In genomic region chr3:97171531-97171930, GRCm38 (mm10) we compare ENCODE assay signal across 25 mouse cellular contexts. TPM values are rescaled to one million over a fixed set of nuclear protein-coding genes. Genes with fewer than 3 reads are reported as not detected.
A peak's percentile ranks its signal among the peaks of the same experiment; 100 is the strongest.
DNase-seq lines count a peak whose midpoint lies in the region; ATAC-seq lines count a peak whose summit lies in the region.
"Had no signal": no experiment of that assay in that cellular context is flagged by ENCODE, and none has a peak within 500 bp of the region (broad histone marks: within the 10 kb centered on the region; RNA-seq: fewer than 3 reads in every experiment).

No protein-coding gene starts in this region.

- no peaks in the 10 kb centered on the region for H3K27me3 ChIP-seq in kidney, embryonic 15.5 days
- H3K27me3 ChIP-seq: forebrain, embryonic 13.5 days; heart, embryonic 12.5 days; hindbrain, embryonic 15.5 days had no signal

- peaks cover 20% of the 10 kb centered on the region; the same call in 1 of the 2 replicates for H3K4me1 ChIP-seq in kidney, embryonic 15.5 days
- H3K4me1 ChIP-seq: forebrain, embryonic 13.5 days; hindbrain, embryonic 15.5 days; limb, embryonic 12.5 days had no signal

- 66% methylated on average over 6 of the region's 6 CpGs for WGBS in kidney, embryonic 15.5 days

- H3K4me2 ChIP-seq in kidney, embryonic 15.5 days = no peak overlapping the region
- H3K4me2 ChIP-seq: forebrain, embryonic 13.5 days; heart, embryonic 12.5 days; hindbrain, embryonic 15.5 days; limb, embryonic 12.5 days; liver, embryonic 11.5 days; midbrain, embryonic 11.5 days had no signal

- peaks cover 15% of the 10 kb centered on the region; the same call in 1 of the 2 replicates for H3K36me3 ChIP-seq in kidney, embryonic 15.5 days
- H3K36me3 ChIP-seq: hindbrain, embryonic 15.5 days had no signal

- ATAC-seq in kidney, embryonic 15.5 days (replicated peaks; ENCODE audit: low FRiP score) = 0 out of 2 replicates have a peak, but pooled peaks have one; percentile 19
- ATAC-seq: forebrain, embryonic 13.5 days; midbrain, embryonic 16.5 days had no signal

- H3K9me3 ChIP-seq in kidney, embryonic 15.5 days (replicated peaks) = no peaks in the 10 kb centered on the region
- H3K9me3 ChIP-seq: forebrain, embryonic 13.5 days; heart, embryonic 12.5 days; hindbrain, embryonic 15.5 days; limb, embryonic 12.5 days had no signal

- peak overlapping the region; percentile 82 for H3K27ac ChIP-seq in kidney, embryonic 15.5 days
- H3K27ac ChIP-seq: forebrain, embryonic 13.5 days; hindbrain, embryonic 15.5 days; left cerebral cortex, adult 2 months; limb, embryonic 12.5 days had no signal

- no peak overlapping the region for H3K9ac ChIP-seq in kidney, embryonic 15.5 days
- H3K9ac ChIP-seq: forebrain, embryonic 13.5 days; heart, embryonic 12.5 days; hindbrain, embryonic 15.5 days; limb, embryonic 12.5 days had no signal

- DNase-seq in heart, adult 11 months = peak; percentile 83
- DNase-seq in heart, adult 9 months (ENCODE audit: low spot score in 2 of 2) = no peak
- DNase-seq in kidney, adult 18-20 months = peak; percentile 40
- DNase-seq in kidney, postnatal 36 days = peak; percentile 57 to 58
- DNase-seq in layer of hippocampus, postnatal 25 days (ENCODE audit: extremely low spot score in 1 of 2, low spot score in 1 of 2) = no peak
- DNase-seq in B cell, adult 2 months = no peak
- DNase-seq: adrenal gland, postnatal 25 days; cerebellum, adult 11-12 months; cerebellum, postnatal 10 days; gastrocnemius, postnatal 25 days; heart, adult 18-20 months; heart, postnatal 4 days; layer of hippocampus, adult 9-11 months; lung, postnatal 36 days; spleen, adult 18-20 months; thymus, postnatal 25 days had no signal

- no peak overlapping the region for H3K4me3 ChIP-seq in kidney, embryonic 15.5 days (replicated peaks)
- H3K4me3 ChIP-seq: forebrain, embryonic 13.5 days; heart, embryonic 12.5 days; hindbrain, embryonic 15.5 days; left cerebral cortex, adult 2 months; limb, embryonic 12.5 days had no signal

RNA-seq across cellular contexts. Expression of gene Acp6, which starts 13.0 kb away (rescaled TPM):
- 53.7 and 55.0 TPM in 2 replicates for polyA plus RNA-seq in kidney, embryonic 15.5 days (2015; fragmentation: Nextera tagmentation; extraction: Ambion mirVana)
- 10 to 100 TPM; 25.5 to 35.1 TPM for total RNA-seq in layer of hippocampus, postnatal 25 days (2021)

Comparison
In these comparisons a context has a peak if more than half of its experiments do, and no peak if none do; other contexts are left out.
1. DNase-seq: peak in heart, adult 11 months (single experiment), kidney, adult 18-20 months (single experiment) and kidney, postnatal 36 days (2 of 2); none in heart, adult 9 months (0 of 2), layer of hippocampus, postnatal 25 days (0 of 2) and B cell, adult 2 months (0 of 2).